Mouse (Mus musculus): Measurements from ENCODE around the gene Spats2.

DNA sequence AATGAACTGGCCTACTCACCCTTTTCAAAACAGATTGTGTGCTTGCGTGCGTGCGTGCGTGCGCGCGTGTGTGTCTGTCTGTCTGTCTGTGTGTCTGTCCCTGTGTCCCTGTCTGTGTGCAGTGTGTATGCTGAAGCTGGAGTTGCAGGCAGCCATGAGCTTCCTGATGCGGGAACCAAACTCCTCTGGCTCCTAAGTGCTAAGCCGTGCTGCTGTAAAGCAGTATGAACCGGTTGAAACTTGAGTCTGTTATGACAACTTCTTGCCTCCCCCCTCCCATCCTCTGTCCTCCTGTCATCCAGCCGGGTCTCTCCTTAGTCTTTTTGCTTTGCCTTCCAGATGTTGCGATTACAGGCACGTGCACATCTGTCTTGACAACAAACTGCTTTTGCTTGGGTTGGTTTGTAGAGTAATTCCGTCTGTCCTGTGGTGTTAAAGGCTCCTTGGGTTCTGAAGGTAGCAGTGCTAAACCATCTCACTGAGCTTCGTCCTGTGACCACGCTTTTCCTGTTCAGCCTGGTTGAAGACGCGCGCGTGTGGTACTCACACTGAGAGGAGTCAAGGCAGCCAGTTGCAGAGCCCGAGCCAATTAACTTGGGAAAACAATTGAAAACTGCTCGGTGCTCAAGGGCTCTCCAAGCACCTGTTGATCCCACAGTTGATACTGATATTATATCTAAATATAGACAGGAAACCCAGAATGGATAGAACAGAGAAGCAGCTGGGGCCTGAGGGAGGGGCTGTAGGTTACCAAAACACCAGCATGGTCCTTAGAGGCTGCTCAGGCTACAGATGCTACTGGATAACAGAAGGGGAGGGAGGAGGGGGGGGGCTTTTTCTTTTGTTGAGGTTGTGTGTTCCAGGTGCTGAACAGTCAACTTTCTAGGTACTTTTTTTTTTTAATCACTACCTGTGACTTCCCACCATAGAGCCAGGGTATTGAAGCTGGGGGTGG is 4.5 kb downstream of the Spats2 start:
- 0 out of 2 replicates have a peak, but pooled peaks have one; percentile 5 for TF ChIP-seq CTCF (IDR thresholded peaks at IDR 0.05; ENCODE audit: borderline replicate concordance, insufficient read depth, low read length)
- no peak for TF ChIP-seq POLR2A (IDR thresholded peaks at IDR 0.05; ENCODE audit: low read depth, low read length)
